Mouse (Mus musculus): Measurements from ENCODE around the gene Ap2s1.

The Ap2s1 gene

DNA sequence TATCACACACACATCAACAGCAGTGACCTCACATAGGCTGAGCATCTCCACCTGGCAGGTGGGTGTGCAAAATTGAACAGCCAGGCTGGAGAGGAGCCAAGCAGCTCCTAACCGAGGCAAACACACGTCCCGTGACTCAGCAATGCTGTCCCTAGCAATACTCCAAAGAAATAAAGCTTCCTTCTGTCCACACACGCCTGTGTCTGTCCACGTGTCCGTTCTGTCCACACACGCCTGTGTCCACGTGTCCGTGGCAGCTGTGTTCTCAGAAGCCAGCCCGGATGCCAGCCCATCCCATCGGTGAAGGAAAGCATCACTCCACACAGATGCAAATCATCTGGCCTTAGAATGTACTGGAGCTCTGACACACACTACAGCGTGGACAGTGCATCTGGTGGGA lies 13.8 kb downstream of the Ap2s1 start:
- no peak for DNase-seq (ENCODE audit: low read depth, low spot score)

DNA sequence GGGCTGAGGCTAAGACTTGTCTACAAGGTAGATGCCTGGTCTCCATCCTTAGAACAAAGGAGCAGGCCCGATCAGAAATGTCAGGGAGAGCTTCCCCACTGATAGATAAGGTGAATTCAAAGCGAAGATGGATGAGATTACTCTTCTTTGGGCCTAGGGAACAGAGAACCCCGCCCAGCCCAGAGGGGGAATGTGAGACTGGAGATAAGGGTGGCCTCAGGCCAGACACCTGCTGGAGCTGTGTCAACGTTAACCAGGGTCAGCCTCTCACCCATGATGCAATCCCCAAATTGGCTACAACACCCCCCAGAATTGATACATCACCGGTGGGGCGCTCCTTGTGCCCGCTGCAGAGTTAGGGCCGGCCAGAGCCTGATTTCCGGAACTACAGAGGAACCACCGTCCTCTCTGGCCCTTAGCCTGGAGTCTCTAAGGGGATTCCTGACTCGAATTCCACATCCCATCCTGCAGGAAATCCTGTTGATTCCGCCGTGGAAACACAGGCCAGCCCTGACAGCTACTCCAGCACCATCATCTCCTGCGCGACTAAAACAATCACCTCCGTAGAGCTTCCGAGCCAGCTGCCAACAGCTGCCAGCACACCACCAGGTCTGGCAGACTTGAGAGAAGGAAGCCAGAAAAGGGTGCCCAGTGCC lies 17.3 kb downstream of the Ap2s1 start:
- no peak for DNase-seq (ENCODE audit: low read depth, low spot score)

DNA sequence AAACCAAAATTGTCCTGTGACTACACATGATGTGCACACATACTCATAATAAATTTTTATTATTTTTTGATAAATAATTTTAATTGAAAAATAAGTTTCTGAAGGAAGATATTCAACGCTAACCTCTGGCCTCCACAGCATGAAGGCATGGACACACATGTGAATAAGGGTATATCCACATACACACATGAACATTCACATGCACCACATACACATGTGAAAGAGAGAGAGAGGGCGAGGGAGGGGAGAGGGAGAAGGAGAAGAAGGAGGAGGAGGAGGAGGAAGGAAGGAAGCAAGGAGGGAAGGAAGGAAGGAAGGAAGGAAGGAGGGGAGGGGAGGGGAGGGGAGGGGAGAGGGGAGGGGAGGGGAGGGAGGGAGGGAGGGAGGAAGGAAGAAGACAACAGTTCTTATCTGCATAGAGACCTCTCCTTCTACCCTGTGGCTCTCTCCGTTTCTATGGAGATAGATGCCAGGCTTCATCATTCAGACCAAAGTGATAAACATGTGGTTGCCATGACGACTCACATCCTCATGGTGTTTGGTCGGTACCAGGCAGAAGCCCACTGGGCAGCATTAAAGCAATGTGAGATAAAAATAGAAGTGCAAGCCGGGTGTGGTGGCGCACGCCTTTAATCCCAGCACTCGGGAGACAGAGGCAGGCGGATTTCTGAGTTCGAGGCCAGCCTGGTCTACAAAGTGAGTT lies 20.8 kb downstream of the Ap2s1 start:
- no peak for DNase-seq (ENCODE audit: low read depth, low spot score)

DNA sequence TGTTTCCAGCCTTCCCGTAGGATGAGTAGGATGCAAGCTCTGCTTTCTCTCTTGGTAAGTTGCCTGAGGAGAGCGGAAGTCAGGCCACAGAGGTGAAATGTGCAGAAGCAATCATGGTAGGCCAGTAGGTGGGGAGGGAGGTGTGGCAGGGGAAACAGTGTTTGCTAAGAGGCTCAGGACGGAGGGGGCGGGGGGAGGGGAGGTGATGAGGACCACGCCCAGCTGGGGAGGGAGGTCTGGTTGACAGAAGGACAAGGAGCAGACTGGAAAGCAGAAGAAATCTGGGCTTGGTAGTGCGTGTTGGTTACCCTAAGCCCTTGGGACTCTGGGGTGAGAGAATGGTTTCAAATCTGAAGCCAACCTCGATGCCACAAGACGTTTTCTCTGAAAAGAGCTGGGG lies 22.1 kb downstream of the Ap2s1 start:
- DNase-seq (ENCODE audit: low read depth, low spot score): no peak

DNA sequence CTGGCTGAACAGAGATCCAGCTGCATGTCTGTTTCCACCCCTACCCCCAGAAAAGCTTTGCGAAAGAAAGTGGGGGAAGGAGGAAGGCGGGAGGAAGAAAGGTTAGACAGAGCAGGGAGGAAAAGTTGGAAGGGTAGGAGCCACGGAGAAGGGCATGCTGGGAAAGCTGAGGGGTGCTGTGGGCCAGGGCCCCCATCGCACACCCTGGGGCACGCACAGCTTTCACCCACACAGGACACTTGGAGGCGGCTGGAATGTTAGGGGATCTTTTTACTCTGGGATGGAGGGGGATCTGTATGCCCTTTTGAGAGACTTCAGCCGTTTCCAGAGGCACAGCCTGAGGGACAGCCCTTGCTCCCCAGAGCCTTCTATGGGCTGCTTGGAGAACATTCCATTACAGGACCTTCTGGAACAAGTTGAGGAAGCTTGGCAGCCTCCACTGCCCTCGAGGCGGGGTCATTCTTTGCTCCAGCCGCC lies 22.8 kb downstream of the Ap2s1 start:
- DNase-seq (ENCODE audit: low read depth, low spot score): no peak

DNA sequence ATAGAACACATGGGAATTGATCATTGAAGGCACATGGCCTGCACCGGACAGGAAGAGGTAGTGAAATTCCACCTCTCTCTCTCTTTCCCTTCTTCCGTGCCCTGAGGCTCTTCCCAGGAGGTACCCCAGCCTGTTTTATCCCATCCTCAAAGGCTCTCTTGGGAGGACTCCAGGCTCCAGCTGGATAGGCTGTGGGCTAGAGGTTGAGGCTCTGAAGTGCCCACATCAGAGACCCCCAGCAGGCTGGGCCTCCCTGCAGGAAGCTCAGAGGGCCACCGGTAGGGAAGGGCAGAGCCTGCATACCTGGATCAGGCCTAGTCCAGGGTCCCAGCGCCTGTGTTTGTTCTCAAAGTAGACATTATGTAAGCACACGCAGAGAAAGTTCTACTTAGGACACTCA lies 23.4 kb downstream of the Ap2s1 start:
- no peak for DNase-seq (ENCODE audit: low read depth, low spot score)

DNA sequence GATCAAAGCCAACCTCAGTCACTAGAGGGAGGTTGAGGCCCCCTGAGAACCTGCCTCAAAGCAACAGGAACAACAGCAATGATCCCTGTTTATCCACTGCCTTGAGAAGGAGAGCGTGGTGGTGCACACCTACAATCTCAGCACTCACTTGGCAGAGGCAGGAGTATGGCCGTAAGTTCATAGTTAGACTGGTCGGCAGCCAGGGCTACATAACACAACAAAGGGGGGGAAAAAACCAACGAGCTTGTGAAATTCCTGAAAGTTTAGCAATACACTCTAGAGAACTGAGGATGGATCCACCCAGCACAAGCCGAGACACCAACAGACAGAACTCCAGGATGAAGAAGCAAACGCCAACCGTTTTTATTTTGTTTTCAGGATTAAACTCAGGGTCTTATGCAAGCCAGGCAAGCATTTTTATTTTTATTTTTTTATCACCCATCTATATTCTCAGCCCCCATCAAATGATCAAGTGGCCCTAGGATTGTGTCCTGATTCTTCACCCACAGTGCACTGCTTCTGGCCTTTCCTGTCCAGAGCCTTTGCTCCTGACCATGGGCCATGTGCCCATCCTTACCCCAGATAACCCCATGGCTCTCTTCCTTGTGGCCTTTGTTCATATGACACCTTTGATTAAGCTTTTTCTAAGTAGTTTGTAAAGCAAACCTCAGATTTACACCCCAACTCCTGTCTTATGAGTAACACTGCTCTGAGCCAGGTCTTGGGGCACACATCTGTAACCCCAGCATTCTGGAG lies 25.4 kb downstream of the Ap2s1 start:
- DNase-seq (ENCODE audit: low read depth, low spot score): no peak

DNA sequence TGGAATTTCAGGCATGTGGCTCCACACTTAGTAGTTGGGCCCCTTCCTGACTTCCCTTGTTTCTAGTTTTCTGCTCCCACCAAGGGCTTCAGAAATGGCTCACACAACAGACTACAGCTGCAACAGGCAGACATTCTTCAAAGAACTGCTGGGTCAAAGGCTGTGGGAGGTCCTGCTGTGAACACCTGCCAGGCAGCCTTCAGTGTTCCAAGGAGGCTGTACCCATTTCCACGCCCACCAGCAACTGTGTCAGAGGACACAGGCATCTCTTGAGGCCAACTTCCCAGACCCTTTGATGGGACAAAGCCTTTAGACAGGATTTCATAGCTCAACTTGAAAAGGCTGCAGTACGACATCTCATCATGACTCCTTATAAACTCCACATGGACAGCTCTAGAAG lies 28.2 kb downstream of the Ap2s1 start:
- no peak for DNase-seq (ENCODE audit: low read depth, low spot score)

DNA sequence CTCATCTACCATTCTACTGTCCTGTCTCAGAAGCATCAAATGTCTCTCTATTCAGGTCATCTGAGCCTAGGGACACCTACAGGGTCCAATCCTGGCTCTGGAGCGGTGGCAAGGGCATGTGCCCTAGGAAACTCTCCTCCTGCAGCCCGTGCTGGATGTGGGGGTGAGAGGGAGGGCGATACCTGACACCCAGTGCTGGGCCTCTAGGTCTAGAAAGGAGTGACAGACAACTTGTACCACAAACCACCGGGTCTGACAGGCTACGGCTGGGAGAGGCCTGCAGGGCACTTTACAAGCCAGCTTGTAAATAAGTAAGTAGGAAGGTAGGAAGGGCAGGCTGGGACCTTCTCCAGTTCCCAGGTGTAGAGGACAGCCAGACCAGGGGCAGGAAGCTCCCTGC lies 37.7 kb downstream of the Ap2s1 start:
- DNase-seq (ENCODE audit: low read depth, low spot score): no peak

DNA sequence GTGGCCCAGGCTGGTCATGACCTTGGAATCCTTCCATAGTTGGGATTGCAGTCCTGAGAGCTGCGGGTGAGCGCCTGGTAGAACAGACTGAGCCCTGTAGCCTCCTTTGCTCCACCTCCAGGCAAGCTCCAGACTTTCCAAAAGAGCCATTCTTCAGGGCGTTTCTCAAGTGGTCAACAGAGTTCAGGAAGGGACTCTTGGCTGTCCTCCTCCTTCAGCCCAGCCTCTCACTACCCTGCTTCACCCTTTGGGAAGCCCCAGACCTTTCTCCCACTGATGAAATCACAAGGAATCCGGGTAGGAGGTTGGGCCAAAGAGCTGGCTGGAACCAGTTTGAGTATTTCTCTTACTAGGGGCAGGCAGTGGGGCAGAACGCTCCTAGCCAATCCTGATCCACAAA lies 41.9 kb downstream of the Ap2s1 start:
- no peak for DNase-seq (ENCODE audit: low read depth, low spot score)

DNA sequence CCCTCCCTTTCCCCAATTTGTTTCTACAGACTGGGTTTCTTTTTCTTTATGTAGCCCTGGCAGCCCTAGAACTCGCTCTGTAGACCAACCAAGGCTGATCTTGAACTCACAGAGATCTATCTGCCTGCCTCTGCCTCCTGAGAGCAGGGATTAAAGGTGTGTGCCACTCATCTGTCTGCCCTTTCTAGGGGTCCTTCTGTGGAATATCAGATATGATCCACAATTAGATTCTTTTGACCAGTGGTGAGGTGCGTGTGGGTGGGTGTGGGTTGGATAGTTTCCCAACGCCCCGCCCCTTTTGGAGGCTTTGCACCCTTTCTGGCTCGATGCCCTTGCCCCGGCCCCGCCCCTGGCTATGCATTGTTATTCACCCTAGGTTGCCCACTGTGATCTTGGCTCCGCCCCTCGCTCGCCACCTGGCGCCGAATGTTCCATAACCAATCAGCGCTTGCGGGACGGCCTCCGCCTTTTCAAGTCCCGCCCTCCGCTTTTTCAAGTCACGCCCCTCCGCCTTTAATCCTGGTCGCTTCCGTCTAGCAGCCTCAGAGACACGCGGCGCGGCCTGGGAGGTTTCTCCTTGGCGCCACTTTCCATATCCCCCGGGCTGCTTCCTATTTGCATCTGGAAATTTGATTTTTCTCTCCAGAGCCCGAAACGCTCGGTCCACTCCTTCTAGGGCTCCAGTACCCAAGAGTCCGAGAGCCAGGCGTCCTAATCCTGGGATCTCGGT lies 42.8 kb downstream of the Ap2s1 start, which contains the start of gene Slc1a5:
Gene Slc1a5, plus strand, starts transcription at position 516 of the 730 bp plus-strand sequence.
- DNase-seq (ENCODE audit: low read depth, low spot score): peak; percentile 93

DNA sequence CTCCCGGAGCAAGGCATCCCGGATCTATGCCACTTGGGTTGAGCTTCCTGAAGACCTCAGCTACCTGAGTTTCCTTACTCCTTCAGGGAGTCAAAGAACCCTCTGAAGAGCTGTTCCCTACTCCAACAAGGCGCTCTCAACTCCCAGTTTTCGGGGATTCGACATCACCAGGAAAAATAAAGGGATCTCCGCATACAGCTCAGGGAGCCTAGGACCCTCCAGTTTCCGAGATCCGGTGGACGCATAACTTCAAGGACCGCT lies 43.3 kb downstream of the Ap2s1 start:
- no peak for DNase-seq (ENCODE audit: low read depth, low spot score)

DNA sequence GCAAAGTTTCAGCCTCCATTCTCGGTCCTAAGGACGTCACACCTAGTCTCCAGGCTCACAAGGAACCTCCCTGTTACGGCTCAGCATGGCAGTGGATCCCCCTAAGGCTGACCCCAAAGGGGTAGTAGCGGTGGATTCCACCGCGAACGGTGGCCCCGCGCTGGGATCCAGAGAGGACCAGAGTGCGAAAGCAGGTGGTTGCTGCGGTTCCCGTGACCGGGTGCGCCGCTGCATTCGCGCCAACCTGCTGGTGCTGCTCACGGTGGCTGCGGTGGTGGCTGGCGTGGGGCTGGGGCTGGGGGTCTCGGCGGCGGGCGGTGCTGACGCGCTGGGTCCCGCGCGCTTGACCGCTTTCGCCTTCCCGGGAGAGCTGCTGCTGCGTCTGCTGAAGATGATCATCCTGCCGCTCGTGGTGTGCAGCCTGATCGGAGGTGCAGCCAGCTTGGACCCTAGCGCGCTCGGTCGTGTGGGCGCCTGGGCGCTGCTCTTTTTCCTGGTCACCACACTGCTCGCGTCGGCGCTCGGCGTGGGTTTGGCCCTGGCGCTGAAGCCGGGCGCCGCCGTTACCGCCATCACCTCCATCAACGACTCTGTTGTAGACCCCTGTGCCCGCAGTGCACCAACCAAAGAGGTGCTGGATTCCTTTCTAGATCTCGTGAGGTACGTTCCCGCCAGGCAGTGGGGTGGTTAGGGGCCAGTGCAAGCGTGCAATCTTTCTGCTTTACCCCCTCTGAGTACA lies 43.8 kb downstream of the Ap2s1 start:
- no peak for DNase-seq (ENCODE audit: low read depth, low spot score)

DNA sequence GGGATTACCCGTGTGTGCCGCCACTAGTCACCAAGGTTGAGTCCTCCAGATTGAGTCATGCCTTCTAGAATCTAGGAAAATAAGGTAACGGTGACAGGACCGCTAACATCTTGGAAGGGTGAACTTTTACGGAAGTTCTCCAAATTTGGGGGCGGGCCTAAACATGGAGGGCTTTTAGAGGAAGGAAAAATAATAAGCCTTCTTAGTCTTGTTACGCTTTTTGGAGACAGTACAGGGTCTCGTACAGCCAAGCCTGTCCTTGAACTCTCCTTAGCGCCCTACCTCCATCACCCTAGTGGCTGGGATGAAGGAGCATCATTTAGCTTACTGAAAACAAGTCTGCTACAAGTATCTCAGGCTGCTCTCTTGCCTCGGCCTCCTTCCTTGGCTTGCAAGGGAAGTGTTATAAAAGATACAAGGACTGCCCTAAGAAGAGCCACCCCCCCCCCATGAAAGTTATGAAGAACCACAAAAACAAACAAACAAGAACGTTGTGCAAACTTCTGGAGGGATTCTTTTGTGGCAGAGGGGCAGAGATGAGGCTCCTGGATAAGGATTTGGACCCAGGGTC lies 44.4 kb downstream of the Ap2s1 start:
- DNase-seq (ENCODE audit: low read depth, low spot score): no peak

DNA sequence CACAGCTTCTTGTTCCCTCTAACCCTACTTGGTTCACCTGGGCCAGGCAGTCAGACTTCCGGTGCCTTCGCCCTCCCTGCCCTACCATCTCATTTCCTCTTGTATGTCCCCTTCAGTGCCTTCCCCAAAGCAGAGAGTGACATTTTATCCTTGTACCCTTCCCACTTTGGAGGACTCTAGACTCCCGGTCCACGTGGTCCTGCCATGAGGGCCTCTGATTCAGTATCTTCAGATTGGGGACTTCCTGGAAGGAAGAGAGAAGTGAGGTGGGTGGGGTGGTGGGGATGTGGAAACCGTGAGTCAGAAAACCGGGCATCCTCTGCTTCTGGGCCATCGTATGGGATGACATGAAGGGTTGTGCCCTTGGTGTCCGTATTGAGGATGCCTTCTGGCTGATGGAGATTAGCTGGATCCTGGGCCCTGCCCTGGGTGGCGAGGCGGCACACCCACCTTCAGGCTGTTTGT lies 45.0 kb downstream of the Ap2s1 start:
- no peak for DNase-seq (ENCODE audit: low read depth, low spot score)

DNA sequence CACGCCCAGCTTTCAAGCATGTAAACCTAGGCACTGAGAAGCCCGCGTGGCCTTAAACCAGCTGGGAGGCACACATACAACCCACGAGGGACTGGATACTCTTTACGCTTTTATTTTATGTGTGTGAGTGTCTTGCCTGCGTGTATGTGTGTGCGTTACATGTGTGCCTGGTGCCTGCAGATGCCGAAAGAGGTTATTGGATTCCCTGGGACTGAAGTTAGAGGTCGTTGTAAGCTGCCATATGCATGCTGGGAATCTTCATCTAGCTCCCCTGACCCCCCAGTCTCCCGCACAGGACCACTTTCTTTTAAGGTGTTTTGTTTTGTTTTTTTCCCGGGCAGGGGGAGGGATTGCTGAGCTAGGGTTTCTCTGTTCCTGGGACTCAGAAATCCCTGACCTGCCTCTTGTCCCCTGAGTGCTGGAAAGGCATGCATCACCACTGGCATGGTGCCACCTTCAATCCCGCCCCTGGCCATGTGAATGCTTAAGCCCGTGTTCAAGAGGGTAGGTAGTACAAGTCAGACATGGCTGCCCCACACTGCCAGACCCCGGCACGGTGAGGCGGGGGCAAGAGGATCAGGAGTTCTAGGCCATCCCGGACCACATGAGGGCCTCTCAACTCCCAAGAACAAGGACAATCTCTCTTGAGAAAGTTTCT lies 45.7 kb downstream of the Ap2s1 start:
- DNase-seq (ENCODE audit: low read depth, low spot score): no peak

DNA sequence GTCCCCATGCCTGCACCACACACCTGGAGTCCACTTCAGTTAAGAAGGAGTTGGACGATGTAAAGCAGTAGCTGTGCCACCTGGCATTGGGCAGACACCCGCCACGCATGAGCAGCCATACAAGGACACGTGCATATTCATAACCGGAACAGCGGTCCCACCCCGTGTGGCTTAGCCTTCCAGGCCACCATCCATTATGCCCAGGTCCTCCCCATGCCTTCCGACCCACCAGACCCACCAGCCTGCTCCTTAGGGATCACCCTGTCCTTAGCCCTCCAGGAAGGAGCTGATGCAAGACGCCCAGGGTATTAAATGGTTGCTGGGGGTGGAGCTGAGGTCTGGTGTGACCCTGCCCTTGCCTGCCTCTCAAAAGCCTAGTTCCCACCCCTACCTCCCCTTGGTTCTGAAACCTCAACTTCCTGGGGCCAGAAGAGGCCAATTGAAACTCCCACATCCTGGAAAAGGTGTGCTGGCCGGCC lies 46.3 kb downstream of the Ap2s1 start:
- DNase-seq (ENCODE audit: low read depth, low spot score): no peak

DNA sequence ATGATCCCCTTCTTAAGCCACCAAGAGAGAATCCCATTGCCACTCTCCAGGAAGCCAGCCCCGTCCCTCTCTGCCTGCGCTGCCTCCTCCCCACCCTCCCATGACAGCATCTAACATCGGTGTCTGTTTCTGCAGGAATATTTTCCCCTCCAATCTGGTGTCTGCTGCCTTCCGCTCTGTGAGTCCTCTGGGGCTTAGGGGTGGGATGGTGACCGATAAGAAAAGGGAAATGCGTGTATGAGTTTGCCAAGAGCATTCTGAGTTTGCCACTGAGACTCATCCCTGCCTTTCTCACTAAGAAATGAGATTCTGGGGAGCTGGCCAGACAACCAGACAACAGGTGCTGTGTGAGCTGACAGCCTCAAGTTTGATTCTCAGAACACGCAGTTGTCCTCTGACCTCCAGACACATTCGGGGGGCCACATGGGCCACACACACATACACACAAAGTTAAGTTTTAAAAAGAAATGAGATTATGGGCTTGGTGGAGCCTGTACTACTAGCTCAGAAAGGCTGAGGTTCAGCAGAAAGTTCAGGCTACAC lies 47.4 kb downstream of the Ap2s1 start:
- DNase-seq (ENCODE audit: low read depth, low spot score): no peak

DNA sequence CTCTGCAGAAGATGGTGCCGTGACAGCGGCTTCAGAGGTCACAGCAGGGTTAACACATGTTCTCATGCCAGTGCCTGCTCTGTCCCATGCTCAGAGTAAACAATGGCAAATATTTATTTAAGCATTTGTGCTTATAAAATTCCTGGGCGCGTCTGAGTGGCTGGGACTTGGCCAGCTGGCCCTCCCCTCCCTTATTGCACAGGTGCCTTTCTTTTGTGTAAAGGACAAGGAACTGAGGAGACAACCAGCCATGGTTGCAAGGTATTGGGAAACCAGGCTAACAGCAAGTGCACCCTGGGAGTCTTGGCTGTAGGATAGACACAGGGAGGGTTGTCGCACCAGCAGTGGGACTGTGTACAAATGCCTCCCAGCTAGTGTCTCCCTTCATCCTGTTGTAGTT lies 54.1 kb downstream of the Ap2s1 start:
- no peak for DNase-seq (ENCODE audit: low read depth, low spot score)

Measured in embryo, embryonic 11.5 days (tissue).